Mouse (Mus musculus) neural tube, embryonic 14.5 days (tissue): Measurements from ENCODE around the gene Setd7. TPM values are rescaled to one million over a fixed set of nuclear protein-coding genes. Genes with fewer than 3 reads are reported as not detected.

Experiments
- ATAC-seq: fragments of 200-750 bp; cut with Nextera tagmentation; 2 replicates; pipeline ENCODE4 v1.8.0; 2017; ENCODE audit warnings: low read depth, mild to moderate bottlenecking, moderate TSS enrichment, moderate library complexity
- H3K27ac ChIP-seq: fragments of 300-500 bp; sonication (generic); 2 replicates; pipeline ENCODE4 v1.5.1; 2014; ENCODE audit warnings: low read depth, mild to moderate bottlenecking, control low read depth, low read length, moderate library complexity, mixed read lengths
- H3K27me3 ChIP-seq: fragments of 300-500 bp; sonication (generic); 2 replicates; pipeline ENCODE4 v1.6.1; 2014; ENCODE audit warnings: low read length; ENCODE audit not compliant: control insufficient read depth, insufficient read depth
- H3K36me3 ChIP-seq: fragments of 300-500 bp; sonication (generic); 2 replicates; pipeline ENCODE4 v1.6.1; 2014; ENCODE audit warnings: low read length, mixed read lengths; ENCODE audit not compliant: control insufficient read depth, insufficient read depth
- H3K4me1 ChIP-seq: fragments of 300-500 bp; sonication (generic); 2 replicates; pipeline ENCODE4 v1.6.1; 2014; ENCODE audit warnings: low read length; ENCODE audit not compliant: control insufficient read depth, insufficient read depth
- H3K4me2 ChIP-seq: fragments of 300-500 bp; sonication (generic); 2 replicates; pipeline ENCODE4 v1.6.1; 2014; ENCODE audit warnings: mild to moderate bottlenecking, low read depth, low read length, control low read depth
- H3K4me3 ChIP-seq: fragments of 300-500 bp; sonication (generic); 2 replicates; pipeline ENCODE4 v1.5.1; 2014; ENCODE audit warnings: low read depth, low read length, control low read depth, mixed read lengths
- H3K9ac ChIP-seq: fragments of 300-500 bp; sonication (generic); replicated peaks from 2 replicates; pipeline ENCODE4 v1.6.1; 2014; ENCODE audit warnings: low read depth, mild to moderate bottlenecking, control low read depth, low read length, mixed read lengths
- H3K9me3 ChIP-seq: fragments of 300-500 bp; sonication (generic); 2 replicates; pipeline ENCODE4 v1.6.1; 2016; ENCODE audit warnings: low read length; ENCODE audit not compliant: control insufficient read depth
- WGBS: fragments of 180-500 bp; shearing (Covaris S2); extraction: QIAGEN DNeasy Blood & Tissue Kit; methylation state at CpG from one replicate; pipeline ENCODE4 v1.1.7; 2014; 5-methylcytosine and 5-hydroxymethylcytosine counted together
- polyA plus RNA-seq: library from polyadenylated mRNA; unstranded; fragments of >200 nt; fragmentation: Nextera tagmentation; extraction: Ambion mirVana; gene quantifications from 2 replicates; pipeline ENCODE4 v1.2.1, GENCODE M21; 2014

Setd7 gene
- polyA plus RNA-seq, 1 experiment from 2014 or later = 4.2 TPM

DNA sequence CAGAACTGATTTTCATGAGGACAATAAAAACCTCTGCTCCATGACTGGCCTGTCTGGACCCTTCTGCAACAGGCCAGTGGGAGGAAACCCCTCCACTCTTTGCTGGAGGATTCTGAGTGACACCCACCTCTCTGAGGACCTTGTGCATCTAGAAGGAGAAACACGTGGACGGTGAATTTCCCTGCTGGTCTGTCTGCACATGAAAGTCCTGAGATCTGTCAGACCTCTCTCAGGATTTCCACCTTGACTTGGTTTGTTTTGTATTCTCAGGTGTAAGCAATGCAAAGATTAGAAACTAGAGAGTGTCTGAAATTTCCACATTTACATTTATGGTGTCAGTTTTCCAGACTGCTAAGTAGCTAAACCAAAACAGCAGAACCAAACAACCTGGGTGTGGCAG lies 8.5 kb downstream of the Setd7 start:
- Histone ChIP-seq H3K36me3 (no peaks in the 10 kb centered on the region), H3K4me3 (no peak overlapping the region), H3K4me2 (no peak overlapping the region), H3K27me3 (no peaks in the 10 kb centered on the region), H3K9me3 (no peaks in the 10 kb centered on the region), H3K4me1 (peaks cover 17% of the 10 kb centered on the region; the same call in 1 of the 2 replicates), H3K9ac (no peak overlapping the region), H3K27ac (no peak overlapping the region)
- ATAC-seq = no peak
- WGBS = 84% methylated on average over 2 of the region's 2 CpGs

GRCm38 (mm10) chr3:51548987-51549579 lies 11.6 kb downstream of the Setd7 start:
- Histone ChIP-seq H3K36me3 (no peaks in the 10 kb centered on the region), H3K9ac (no peak overlapping the region), H3K4me2 (no peak overlapping the region), H3K27ac (no peak overlapping the region), H3K4me1 (peaks cover 21% of the 10 kb centered on the region; the same call in 1 of the 2 replicates), H3K9me3 (no peaks in the 10 kb centered on the region), H3K4me3 (no peak overlapping the region), H3K27me3 (no peaks in the 10 kb centered on the region)
- ATAC-seq = no peak
- 94% methylated on average over 17 of the region's 17 CpGs for WGBS

DNA sequence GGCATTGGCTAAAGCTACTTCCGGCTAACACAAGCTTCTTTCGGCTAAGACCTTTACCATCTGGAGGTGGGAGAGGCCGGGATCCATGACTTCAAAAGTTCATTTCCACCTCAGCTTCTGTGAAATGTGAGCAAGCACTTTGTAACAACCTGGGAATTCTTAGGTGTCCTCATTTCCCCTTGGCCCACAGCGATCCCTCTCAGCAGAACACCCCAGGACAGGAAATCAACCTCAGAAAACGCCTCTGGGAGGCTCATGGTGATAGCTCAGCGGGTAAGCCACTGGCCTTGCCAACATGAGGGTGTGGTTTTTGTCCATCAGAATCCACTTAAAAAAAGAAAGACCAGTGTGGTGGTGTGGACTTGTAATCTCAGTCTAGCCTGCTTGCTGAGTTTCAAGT lies 13.1 kb downstream of the Setd7 start:
- H3K9ac ChIP-seq = no peak overlapping the region
- H3K4me2 ChIP-seq = no peak overlapping the region
- H3K4me3 ChIP-seq = no peak overlapping the region
- no peaks in the 10 kb centered on the region for H3K27me3 ChIP-seq
- no peak for ATAC-seq
- 0 out of 2 replicates have a peak, but pooled peaks cover 10% of the 10 kb centered on the region for H3K4me1 ChIP-seq
- WGBS = 92% methylated on average over 6 of the region's 6 CpGs
- H3K27ac ChIP-seq = no peak overlapping the region
- no peaks in the 10 kb centered on the region for H3K9me3 ChIP-seq
- no peaks in the 10 kb centered on the region for H3K36me3 ChIP-seq

DNA sequence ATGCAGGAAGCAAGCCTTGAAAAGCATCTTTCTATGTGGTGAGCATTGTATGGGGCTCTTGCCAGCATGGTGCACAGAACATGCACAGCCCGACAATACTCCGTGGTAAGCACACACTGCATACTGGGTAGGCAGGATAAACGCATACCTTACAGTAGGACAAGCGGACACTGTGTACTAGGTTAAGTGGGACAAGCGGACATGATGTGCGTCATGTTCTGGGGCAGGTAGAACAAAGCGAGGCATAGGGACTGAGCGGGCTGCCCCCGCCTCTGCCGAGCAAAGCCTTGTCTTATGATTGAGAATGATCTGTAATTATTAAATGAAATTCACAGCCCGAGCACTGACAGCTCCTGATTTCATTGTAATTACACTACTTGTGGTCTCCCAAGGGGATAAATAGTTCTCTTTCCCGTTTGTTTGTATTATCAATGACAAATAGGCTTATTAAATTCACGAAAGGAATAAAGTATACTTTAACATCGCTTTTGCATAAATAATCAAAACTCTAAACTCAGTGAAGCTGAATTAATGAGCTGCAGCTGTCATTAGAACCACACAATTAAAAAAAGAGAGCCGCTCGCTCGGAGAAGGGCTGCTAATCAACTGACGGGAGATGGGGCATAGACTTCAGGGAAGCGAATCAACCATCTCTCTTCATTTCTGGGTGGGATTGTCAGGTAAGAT lies 16.1 kb downstream of the Setd7 start:
- ATAC-seq = 0 out of 2 replicates have a peak, but pooled peaks have one; percentile 34
- H3K9me3 ChIP-seq = no peaks in the 10 kb centered on the region
- H3K4me1 ChIP-seq = 0 out of 2 replicates have a peak, but pooled peaks cover 6% of the 10 kb centered on the region
- H3K36me3 ChIP-seq = 0 out of 2 replicates have a peak, but pooled peaks cover 13% of the 10 kb centered on the region
- H3K9ac ChIP-seq = no peak overlapping the region
- WGBS = 56% methylated on average over 19 of the region's 19 CpGs
- no peak overlapping the region for H3K4me3 ChIP-seq
- H3K27ac ChIP-seq = no peak overlapping the region
- no peak overlapping the region for H3K4me2 ChIP-seq
- H3K27me3 ChIP-seq = no peaks in the 10 kb centered on the region

DNA sequence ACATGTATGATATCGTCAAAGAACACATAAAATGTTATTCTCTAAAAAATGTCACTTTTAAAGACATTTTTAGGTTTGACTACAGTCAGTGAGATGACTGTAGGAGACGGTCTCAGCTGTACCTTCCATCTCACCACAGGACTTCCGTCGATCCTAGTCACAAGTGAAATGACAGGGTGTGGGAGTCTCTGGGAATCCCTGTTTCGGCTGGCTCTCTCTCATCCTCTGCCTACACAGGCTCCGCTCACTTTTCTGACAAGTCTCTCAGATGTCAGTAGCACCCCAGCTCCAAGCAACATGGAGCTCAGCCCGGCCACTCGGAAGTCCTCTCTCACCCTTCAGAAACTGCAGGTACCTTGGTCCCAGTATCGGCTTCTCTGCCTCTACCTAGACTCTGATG lies 20.0 kb downstream of the Setd7 start:
- WGBS = 98% methylated on average over 9 of the region's 9 CpGs
- Histone ChIP-seq H3K4me1 (0 out of 2 replicates have a peak, but pooled peaks cover 6% of the 10 kb centered on the region), H3K4me3 (no peak overlapping the region), H3K9me3 (no peaks in the 10 kb centered on the region), H3K27me3 (no peaks in the 10 kb centered on the region), H3K36me3 (peaks cover 24% of the 10 kb centered on the region), H3K27ac (no peak overlapping the region), H3K4me2 (no peak overlapping the region), H3K9ac (no peak overlapping the region)
- ATAC-seq = no peak

GRCm38 (mm10) chr3:51539567-51540408 lies 20.9 kb downstream of the Setd7 start:
- 0 out of 2 replicates have a peak, but pooled peaks have one; percentile 50 for ATAC-seq
- 59% methylated on average over 15 of the region's 15 CpGs for WGBS
- no peak overlapping the region for H3K4me2 ChIP-seq

DNA sequence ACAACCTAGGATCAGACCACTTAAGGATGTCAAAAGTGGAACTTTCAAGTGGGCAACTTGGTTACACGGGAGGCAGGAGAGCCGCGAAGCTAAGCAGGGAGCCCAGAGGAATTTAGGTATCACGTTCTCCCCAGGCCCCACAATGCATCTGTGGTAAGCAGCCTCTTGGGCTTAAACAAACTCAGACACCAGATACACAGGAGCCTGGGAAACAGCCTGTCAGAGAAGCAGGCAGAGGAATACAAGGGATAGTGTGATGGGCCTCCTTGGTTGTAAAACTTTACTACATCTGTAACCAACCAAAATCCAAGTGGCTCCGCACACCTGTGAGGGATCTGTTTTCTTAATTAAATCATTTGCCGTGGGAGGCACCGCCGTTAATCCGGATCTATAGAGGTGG lies 26.7 kb downstream of the Setd7 start:
- Histone ChIP-seq H3K9ac (no peak overlapping the region), H3K27me3 (no peaks in the 10 kb centered on the region), H3K4me1 (0 out of 2 replicates have a peak, but pooled peaks cover 4% of the 10 kb centered on the region), H3K27ac (no peak overlapping the region), H3K36me3 (peaks cover 35% of the 10 kb centered on the region), H3K4me3 (no peak overlapping the region), H3K9me3 (no peaks in the 10 kb centered on the region), H3K4me2 (no peak overlapping the region)
- WGBS = 88% methylated on average over 9 of the region's 9 CpGs
- ATAC-seq = no peak

More at GRCm38 (mm10) chr3:51539567-51540408, 20.9 kb downstream of the Setd7 start:
- no peak overlapping the region for H3K27ac ChIP-seq
- H3K9ac ChIP-seq = no peak overlapping the region
- H3K9me3 ChIP-seq = no peaks in the 10 kb centered on the region
- H3K36me3 ChIP-seq = peaks cover 29% of the 10 kb centered on the region
- 0 out of 2 replicates have a peak, but pooled peaks cover 5% of the 10 kb centered on the region for H3K4me1 ChIP-seq
- no peak overlapping the region for H3K4me3 ChIP-seq
- no peaks in the 10 kb centered on the region for H3K27me3 ChIP-seq

GRCm38 (mm10) chr3:51533573-51533972 lies 27.1 kb downstream of the Setd7 start:
- Histone ChIP-seq H3K9ac (no peak overlapping the region), H3K4me1 (0 out of 2 replicates have a peak, but pooled peaks cover 4% of the 10 kb centered on the region), H3K9me3 (no peaks in the 10 kb centered on the region), H3K36me3 (peaks cover 35% of the 10 kb centered on the region), H3K27ac (no peak overlapping the region), H3K4me2 (no peak overlapping the region), H3K4me3 (no peak overlapping the region), H3K27me3 (no peaks in the 10 kb centered on the region)
- WGBS = 71% methylated on average over 5 of the region's 5 CpGs
- ATAC-seq = no peak
